Mouse (Mus musculus) adrenal gland, adult 18-20 months (tissue): ENCODE results near the gene Lrit3. TPM values are rescaled to one million over a fixed set of nuclear protein-coding genes. Genes with fewer than 3 reads are reported as not detected.

Source experiments
- DNase-seq, 2 experiments: peaks; one replicate each; pipeline ENCODE4 v3.0.0; 2021 to 2022; ENCODE audit warnings: low spot score in 2 of 2
- long read RNA-seq, 2 experiments: library from polyadenylated mRNA; stranded (forward); transcript quantifications; one replicate each; pipeline ENCODE4 v2.0.0; 2021
- total RNA-seq, 2 experiments: library from RNA; stranded (reverse); gene quantifications; 1 replicate in 1 of 2; 2 replicates in 1 of 2; pipeline ENCODE4 v1.2.3; 2021

The Lrit3 gene
- not detected for total RNA-seq
- long read RNA-seq, experiment 1 = 0 reads
- long read RNA-seq, experiment 2 = 0 reads

GRCm38 (mm10) chr3:129803765-129804164 is at the start of gene Lrit3:
Gene Lrit3 (minus strand): TSS chr3:129804030.
- DNase-seq = no peak

DNA sequence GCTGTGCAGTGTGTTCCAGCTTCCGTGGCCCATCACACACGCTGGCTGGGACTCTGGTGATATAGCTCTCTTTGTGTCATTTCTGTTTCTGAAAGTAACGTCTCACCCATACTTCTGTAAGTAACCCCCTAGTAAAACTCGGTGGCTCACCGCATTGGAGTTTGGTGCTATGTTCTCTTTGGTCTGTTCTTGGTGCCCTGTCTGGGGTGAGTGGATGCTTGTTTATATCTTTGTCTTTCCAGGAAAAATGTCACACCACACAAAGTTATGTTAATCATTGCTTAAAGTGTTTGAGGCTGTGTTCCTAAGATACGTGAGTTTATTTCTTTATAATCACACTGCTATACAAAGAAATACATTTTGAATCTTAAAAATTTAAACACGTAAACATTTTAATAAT is 43.0 kb upstream of the Lrit3 start:
- no peak for DNase-seq

DNA sequence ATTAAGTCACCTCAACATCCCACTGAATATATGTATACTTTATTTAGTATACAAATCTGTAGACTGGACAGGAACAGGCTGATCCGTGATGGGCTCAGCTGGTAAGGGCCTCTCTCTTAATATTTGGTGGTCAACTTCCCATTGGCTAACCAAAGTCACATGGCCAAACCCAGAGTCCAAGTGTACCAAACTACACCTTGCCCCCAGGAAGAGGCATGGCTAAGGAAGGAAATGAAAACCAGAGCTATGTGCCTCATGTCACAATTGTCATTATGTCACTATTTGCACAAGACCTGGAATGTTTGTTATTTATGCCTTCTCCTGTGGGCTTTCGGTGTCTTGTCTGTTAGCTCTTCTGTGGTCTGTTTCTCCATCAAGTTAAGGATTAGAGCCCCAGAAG is 42.0 kb upstream of the Lrit3 start:
- no peak for DNase-seq

DNA sequence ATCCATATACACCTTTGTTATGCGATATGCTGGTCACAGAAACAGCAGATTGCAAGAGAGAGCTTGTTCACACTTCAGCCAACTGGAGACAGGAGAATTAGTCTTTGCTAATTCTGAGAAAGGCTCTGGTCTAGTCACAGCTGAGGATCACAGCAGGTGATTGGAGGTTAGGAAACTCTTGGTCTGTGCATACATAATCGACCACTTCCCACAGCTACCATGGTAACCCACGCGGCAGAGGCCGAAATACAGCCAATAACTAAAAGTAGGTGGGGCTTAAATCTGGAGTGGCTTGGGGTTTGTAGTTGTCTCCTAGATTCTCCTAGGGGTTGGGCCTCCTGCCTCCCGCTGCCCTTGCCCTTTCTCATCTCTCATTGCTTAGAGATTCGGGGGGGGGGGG is 34.2 kb upstream of the Lrit3 start:
- DNase-seq = no peak

DNA sequence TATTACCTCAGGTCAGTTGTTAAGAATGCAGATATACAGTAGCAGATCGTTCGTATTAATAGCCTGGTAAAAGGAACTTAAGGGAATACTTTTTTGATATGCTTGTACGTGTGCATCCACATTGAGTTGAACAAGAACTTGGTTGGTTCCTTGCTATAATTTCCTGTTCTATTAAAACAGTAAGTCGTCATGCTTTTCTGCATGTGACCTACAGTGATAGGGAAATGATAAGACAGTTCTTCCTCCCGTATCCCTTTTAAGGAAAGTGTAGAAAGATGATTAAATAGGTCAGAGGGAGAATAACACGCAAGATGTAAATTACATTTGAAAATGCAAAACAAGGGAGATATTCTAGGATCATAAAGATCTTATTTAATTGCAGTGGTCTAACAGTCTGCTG is 33.1 kb upstream of the Lrit3 start:
- no peak for DNase-seq

DNA sequence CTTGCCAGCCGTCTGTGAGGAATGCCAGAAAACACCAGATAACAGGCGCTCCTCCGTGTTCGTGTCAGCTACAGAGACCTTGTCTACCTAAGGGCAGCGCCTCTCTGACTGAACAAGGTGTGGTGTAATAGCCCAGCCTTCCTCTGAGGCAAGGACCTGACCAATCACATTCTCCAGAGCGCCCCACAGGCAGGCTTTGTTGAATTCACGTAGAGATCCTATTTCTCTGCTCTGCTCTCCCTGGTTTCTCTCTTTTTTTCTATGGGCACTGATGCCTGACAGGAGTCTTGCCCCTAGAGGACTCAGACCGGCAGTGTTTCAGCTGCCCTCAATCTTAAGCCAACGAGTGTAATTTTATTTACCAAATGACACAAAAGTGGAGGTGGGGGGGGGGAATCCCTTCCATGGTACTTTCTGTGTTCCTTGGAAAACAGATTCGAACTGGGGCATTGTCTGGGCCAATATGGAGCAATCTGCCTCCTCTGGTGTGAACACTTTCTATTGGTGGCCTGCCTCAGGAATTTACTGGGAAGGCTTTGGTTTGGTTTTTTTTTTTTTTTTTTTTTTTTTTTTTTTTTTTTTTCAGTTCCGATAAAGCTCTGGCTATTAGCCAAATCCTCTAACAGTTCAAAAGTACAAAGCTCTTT is 32.3 kb upstream of the Lrit3 start:
- DNase-seq = no peak

GRCm38 (mm10) chr3:129835388-129835934 is 31.6 kb upstream of the Lrit3 start, which contains the start of gene Cfi:
Gene Cfi (plus strand): TSS chr3:129835884.
- no peak for DNase-seq

DNA sequence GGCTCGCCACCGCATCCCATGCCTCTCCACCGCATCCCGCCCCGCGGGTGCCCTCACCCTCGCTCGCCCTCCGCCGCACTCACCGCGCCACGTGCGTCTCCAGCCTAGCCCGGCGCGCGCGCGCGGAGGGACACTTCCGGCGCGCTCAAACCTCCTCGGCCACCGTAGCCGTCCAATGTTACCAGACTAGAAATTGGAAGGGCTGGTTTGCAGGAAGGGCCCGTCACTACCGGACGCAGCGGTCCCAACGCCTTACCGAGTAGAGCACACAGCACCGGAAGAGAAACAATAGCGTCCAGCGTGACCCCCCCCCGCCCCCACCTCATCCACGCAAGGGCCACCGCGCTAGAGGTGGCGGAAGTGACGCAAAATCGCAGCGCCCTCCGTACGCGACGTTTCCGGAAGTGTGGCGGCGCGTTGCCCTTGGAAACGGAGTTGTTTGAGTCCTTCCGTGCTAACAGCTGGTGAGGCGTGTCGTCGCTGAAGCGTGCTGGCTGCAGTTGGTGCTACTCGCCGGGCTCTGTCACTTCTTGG is 27.3 kb upstream of the Lrit3 start, which contains the start of gene Gar1:
Gar1 (minus strand) TSS at position 362 of the 534 bp plus-strand sequence.
- peak; percentile 91 to 93 for DNase-seq

DNA sequence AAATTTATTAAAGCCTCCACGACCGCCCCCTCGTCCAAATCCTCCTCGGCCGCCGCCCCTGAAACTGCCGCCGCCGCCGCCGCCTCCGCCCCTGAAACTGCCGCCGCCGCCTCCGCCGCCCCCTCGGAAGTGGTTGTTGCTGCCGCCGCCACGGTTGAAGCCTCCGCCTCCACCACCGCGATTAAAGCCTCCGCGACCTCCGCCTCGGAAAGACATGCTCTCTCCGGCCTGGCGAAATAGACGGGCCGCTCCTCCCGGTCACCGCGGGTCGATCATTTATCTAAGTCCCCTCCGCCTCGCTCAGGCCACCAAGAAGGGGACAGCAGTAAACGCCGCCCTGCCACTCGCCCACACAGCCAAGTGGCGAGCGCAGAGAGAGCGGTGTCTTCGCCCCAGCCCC is 26.8 kb upstream of the Lrit3 start:
- peak in 1 of 2 experiments; percentile 57 for DNase-seq

- DNase-seq = no peak
Observed at GRCm38 (mm10) chr3:129827691-129828090, 23.9 kb upstream of the Lrit3 start.

DNA sequence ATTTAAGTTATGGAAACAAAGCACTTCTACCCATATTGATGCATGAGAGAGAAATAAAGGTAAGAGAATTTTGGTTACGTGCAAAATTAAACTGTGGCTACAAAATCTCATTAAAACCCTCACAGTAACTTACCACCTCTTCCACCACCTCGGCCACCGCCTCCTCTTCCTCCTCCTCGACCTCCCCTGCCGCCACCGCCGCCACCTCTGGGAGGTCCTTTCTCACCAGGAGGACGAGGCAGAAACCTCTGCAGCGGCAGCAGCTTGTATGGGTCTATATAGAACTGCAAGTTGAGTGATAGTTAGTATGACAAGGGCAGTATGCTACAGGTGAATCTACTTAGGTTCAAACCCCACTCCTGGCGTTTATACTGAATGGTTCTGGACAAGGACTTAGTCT is 22.9 kb upstream of the Lrit3 start:
- no peak for DNase-seq

GRCm38 (mm10) chr3:129824891-129825290 is 21.1 kb upstream of the Lrit3 start:
- no peak for DNase-seq

GRCm38 (mm10) chr3:129824146-129824545 is 20.3 kb upstream of the Lrit3 start:
- no peak for DNase-seq

GRCm38 (mm10) chr3:129823293-129823692 is 19.5 kb upstream of the Lrit3 start:
- no peak for DNase-seq

GRCm38 (mm10) chr3:129822206-129822775 is 18.5 kb upstream of the Lrit3 start, which contains the start of gene Rrh:
Gene Rrh (minus strand): TSS chr3:129822587.
- no peak for DNase-seq

DNA sequence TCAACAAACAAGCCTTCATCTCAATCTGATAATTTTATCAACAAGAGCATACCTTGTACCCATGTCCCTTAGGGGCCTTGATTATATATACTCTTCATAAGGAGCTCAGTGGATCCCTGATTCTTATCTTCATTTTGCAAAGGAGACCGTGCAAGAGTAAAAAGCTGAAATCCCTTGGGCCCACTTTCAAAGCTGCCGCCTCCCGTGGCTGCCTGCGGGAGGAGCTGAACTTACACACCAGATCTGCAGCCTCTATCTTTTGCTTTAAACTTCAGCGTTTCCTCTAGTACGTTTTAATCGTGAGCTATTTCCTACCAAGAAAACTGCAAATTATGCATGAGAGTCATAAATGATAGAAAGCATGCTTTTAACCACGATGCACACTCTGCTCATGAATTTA is 17.9 kb upstream of the Lrit3 start:
- no peak for DNase-seq

GRCm38 (mm10) chr3:129820847-129821246 is 17.0 kb upstream of the Lrit3 start:
- no peak for DNase-seq

GRCm38 (mm10) chr3:129799011-129799410 is 4.8 kb downstream of the Lrit3 start:
- DNase-seq = no peak

GRCm38 (mm10) chr3:129798551-129798950 is 5.3 kb downstream of the Lrit3 start:
- DNase-seq = no peak

DNA sequence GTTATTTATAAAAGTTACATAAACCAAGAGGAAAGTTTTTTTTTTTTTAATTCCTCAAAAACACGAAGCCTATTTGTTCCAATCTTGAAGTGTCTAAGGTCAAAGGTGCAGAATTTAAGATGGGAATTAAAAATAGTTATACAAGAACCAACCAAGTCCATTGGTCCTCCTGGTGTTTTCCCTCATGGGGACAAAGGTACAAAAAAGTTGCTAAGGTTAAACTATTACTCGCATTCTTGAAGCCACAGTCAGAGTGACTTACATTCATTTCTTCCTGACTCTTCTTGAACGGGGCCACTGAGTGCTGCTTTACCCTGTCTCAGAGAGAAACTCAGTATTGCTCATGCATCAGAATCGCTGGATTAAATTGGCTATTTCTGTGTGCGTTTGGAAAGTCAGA is 6.5 kb downstream of the Lrit3 start:
- no peak for DNase-seq

DNA sequence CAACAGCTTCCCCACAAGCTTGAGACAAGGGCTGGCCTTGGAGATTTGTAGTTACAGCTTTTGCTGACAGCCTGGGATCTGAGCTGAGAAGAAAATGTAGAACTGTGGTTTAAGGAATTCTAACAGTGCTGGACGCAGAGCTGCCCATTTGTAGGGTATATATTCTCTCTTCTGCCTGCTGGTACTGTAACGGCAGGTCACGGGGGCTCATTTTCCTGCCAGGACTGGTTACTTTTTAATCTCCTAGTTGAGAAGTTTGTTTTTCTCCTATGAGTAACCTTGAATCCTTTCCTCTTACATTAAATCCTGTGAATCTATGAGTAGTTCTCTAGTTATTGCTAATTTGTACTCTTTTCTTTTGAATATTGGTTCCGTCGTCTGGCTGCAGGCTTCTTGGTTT is 10.0 kb downstream of the Lrit3 start:
- no peak for DNase-seq

- no peak for DNase-seq
Observed at GRCm38 (mm10) chr3:129782746-129783145, 21.1 kb downstream of the Lrit3 start.
